Mouse (Mus musculus): ENCODE results near the gene Strip1. TPM values are rescaled to one million over a fixed set of nuclear protein-coding genes. Genes with fewer than 3 reads are reported as not detected.

Strip1 gene
- polyA plus RNA-seq (2015; fragmentation: Nextera tagmentation; extraction: Ambion mirVana): 93.6 and 101 TPM in 2 replicates

DNA sequence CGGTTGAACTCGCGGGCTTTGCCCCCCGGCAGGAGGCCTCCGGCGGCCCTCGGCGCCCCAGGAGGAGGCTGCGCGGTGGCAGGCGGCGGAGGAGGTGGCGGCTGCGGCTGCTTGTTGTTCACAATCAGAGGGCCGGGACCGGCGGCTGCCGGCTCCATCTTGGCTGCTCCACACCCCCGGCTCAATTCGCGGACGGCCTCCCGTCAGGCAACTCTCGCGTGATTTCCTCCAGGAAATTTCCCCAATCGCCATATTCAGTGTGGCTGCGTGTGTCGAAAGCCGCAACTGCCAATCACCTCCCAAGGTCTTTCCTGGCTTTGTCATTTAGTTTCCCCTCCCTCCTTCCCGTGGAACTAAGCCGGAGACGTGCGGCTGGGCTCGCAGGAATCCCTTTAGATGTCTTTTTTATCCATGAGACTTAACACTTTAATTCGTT is at the start of gene Strip1:
Gene Strip1, minus strand, starts transcription at position 172 of the 436 bp plus-strand sequence.

DNA sequence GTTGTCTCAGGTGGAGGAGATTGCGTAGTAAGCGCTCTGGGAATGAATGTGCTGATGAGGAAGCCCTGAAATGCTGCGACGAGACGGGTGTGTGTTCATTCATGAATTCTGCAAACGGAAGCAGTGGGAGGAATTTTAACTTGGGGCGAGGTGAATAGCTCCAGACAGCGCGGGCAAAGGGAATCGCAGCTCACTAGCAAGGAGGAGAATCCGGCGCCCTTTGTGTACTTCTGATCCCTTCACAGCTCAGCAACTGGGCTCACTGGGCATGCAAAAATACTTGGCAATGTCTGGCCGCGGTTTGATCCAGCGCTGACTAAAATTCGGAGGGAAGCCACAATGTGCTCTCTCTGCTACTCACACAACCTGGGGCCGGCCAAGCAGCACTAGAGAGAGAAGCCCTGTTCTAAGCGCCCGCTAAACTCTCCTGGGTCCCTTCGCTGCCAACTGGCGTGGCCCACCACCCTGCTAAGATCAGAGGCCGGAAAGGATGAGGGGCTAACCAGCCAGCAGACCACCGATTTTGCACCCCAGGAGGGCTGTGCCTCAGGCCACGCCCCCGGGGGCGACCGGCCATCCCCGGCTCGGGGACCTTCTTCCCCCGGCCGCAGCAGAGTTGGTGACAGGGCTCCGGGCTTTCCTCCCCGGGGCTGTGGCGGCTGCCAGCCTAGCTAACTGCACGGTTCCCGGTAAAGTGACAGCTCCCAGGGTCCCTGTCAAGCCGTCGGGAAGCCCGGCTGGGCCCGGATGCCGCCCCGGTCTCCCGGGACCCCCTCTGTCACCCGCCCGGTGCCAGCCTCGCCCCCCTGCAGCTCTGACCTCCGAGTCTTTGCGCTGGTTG is 592 bp downstream of the Strip1 start, which contains the start of gene Gm10961:
Gene Gm10961, plus strand, starts transcription at position 641 of the 841 bp plus-strand sequence.

DNA sequence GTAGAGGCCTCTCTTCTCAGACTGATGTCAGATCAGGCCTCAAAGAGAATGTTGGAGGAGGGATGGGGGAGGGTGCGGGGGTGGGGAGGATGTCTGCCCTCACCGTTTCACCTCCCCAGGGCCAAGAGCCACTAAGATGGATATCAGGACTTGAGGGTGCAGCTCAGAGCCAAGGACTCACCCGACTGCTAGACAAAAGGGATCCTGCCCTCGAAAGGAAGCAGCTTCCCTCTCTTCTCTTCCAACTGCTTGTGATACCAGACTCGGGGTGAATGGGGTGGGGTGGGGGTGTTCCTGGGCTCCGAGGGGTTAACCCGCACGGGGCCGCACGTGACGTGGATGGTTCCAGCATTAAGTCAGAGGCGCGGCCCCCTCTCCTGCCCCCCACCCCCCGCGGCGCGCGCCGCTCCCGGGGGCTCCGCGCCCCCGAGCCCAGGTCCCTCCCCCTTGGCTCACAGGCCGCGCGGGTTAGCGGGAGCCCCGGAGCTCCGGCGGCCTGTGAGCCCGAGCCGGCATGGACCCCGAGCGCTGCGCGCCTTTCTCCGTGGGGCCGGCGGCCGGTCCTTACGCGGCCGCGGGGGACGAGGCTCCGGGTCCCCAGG is 36.7 kb downstream of the Strip1 start, which contains the start of gene Alx3:
Gene Alx3, plus strand, starts transcription at position 370 of the 602 bp plus-strand sequence.

Other genes with a start within 250 kb of the Strip1 start
- gene Kcnc4, start 172.1 kb downstream of the Strip1 start, polyA plus RNA-seq (2015; fragmentation: Nextera tagmentation; extraction: Ambion mirVana): 24.1 and 24.4 TPM in 2 replicates
- gene Slc6a17, start 113.7 kb downstream of the Strip1 start, polyA plus RNA-seq (2015; fragmentation: Nextera tagmentation; extraction: Ambion mirVana): 18.3 and 21.4 TPM in 2 replicates
- not detected in 2 replicates for gene Ubl4b, start 76.6 kb downstream of the Strip1 start, polyA plus RNA-seq (2015; fragmentation: Nextera tagmentation; extraction: Ambion mirVana)
- gene Alx3, start 36.7 kb downstream of the Strip1 start, polyA plus RNA-seq (2015; fragmentation: Nextera tagmentation; extraction: Ambion mirVana): not detected in 2 replicates
- gene Gm10961, start 372 bp downstream of the Strip1 start, polyA plus RNA-seq (2015; fragmentation: Nextera tagmentation; extraction: Ambion mirVana): not detected in 2 replicates
- 153 and 158 TPM in 2 replicates for gene Ahcyl1, start 64.9 kb upstream of the Strip1 start, polyA plus RNA-seq (2015; fragmentation: Nextera tagmentation; extraction: Ambion mirVana)
- 11.9 and 14.0 TPM in 2 replicates for gene Csf1, start 128.8 kb upstream of the Strip1 start, polyA plus RNA-seq (2015; fragmentation: Nextera tagmentation; extraction: Ambion mirVana)
- gene Eps8l3, start 245.5 kb upstream of the Strip1 start, polyA plus RNA-seq (2015; fragmentation: Nextera tagmentation; extraction: Ambion mirVana): not detected in 2 replicates